Mouse (Mus musculus) testis, postnatal 10 days (tissue): Measurements from ENCODE around the gene Asap2.

Experiments used
- DNase-seq: peaks from one replicate; pipeline ENCODE4 v3.0.0; 2021; ENCODE audit warnings: low spot score

Gene Asap2

GRCm38 (mm10) chr12:21209273-21209672 is 219.0 kb downstream of the Asap2 start:
- no peak for DNase-seq

GRCm38 (mm10) chr12:21212876-21213275 is 222.6 kb downstream of the Asap2 start:
- DNase-seq: no peak

DNA sequence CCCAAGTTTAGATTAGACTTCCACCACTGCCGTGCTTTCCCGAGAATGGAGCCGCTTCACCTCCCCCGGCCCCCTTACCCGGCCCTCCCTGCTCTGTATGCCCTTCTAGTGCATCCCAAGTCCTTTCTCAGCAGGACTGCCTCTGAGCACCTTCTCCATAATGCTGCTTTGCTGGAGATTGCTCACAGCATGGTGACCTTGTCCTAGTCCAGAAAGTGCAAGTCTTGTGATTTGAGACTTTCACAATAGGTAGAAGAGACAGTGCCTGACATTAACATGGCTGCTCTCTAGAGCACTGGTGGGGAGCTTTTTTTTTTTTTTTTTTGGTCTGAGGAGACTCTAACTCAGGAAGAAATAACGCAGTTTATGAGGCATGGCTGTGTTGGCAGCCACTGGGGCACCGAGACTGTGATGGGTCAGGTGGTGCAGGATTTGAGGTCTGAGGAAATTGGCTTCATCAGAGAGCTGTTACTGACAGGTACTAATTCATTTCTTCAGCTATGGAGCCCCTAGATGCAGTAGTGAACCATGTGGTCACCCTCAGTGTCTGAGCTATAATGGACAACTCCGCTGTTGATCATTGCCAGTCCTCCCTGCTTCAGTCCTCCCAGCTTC is 224.4 kb downstream of the Asap2 start:
- no peak for DNase-seq

GRCm38 (mm10) chr12:21217776-21218444 is 227.7 kb downstream of the Asap2 start:
- no peak for DNase-seq

GRCm38 (mm10) chr12:21220596-21220995 is 230.3 kb downstream of the Asap2 start:
- no peak for DNase-seq

DNA sequence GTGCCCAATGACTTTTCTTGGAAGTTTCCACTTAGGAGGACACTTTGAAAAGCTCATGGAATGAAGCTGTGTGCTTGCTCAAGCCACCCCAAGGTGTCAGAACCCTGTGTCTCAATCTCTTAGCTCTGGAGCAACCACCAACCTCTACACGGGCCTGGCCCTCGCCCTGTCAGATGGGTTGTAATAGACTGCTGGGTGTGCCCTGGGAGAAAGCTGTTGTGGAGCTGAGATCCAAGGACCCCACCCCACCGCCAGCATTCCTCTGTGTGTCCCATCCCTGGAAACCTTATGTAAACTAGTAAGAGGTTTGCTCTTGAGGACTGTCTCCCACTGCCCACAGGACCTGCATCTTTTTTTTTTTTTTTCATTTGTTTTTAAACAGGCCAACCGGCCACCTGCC is 233.7 kb downstream of the Asap2 start:
- no peak for DNase-seq

- no peak for DNase-seq
Measured at GRCm38 (mm10) chr12:21225358-21225757, 235.1 kb downstream of the Asap2 start.

- no peak for DNase-seq
Measured at GRCm38 (mm10) chr12:21226316-21226715, 236.1 kb downstream of the Asap2 start.

GRCm38 (mm10) chr12:21227076-21227980 is 237.1 kb downstream of the Asap2 start:
- peak; percentile 61 for DNase-seq

DNA sequence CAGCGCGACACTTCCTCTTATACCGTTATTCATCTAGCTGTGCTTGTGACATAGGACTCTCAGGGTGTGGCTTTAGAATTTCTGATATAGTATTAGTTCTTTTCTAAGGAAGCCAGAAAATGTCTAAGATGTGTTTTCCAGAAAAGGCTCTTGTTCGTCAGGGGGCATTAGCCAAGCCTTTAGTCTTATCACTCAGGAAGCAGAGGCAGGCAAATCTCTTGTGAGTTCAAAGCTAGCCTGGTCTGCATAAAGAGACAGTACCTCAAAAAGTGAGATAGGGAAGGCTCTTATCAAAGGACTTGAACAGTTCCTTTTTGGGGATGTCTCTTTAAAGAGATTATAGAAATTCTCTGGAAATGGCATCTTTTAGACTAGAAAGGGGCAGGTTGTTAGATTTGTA is 238.4 kb downstream of the Asap2 start:
- DNase-seq: no peak

DNA sequence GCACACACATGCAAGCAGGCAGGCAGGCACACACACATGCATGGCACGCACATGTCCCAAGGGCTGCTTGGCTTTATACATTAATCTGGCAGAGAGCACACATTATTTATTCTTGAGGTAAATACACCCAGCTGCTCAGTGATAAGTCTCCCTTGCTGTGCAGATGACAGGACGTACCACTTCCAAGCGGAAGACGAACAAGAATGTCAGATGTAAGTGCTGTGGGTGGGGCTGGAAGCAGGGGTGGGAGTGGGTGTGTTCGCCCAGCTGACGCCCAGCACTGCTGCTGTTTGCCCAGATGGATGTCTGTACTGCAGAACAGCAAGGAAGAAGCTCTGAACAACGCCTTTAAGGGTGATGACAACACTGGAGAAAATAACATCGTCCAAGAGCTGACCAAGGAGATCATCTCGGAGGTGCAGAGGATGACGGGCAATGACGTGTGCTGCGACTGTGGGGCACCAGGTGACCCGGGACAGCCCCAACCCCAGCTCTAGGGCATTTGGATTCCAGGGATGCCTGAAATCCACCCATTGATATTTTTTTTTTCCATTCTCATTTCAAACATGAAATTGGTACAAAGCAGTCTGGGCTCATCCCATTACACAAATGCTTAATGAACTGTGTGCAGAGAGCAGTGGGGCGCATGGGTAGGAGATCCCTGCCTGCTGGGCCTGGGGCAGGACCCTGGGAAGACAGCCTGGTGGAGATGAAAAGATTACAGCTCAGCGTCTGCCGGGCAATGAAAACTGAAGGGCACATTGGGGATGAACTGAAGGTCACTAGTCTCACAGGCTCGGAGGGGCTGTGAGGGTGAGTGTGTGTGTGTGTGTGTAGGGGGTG is 239.0 kb downstream of the Asap2 start:
- no peak for DNase-seq

DNA sequence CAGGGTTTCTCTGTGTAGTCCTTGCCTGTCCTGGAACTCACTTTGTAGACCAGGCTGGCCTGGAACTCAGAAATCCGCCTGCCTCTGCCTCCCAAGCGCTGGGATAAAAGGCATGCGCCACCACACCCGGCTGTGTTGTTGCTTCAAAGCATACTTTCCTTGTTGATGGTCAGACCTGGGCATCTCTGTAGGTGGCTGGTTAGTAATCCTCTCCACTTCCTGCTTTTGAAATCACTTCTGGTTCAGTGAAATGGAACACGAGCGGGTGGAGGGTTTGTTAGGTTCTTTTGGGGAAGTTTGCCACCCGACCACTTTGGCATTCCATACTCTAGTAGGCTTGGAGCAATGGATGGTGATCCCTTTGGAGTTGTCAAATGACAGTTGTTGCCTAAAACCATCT is 243.5 kb downstream of the Asap2 start:
- DNase-seq: no peak

DNA sequence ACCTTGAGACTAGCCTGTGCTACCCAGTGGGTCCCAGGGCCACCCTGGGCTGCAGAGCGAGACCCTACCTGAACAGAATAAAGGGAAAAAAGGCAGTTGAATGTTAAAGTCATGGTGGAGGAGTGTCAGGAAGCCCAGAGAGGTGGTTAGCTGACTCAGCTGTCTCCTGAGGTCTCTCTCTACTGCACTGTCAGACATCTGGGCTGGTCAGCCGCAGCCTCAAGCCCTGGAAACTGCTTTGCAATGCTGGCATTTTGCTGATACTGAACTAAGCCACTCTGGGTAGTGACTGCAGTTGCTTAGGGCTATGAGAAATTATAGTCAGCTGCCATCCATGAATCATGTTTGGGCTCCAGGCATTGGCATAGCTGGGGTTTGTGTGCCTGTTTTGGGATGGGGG is 244.3 kb downstream of the Asap2 start:
- no peak for DNase-seq

GRCm38 (mm10) chr12:21241965-21242364 is 251.7 kb downstream of the Asap2 start:
- no peak for DNase-seq

- no peak for DNase-seq
Measured at GRCm38 (mm10) chr12:21244375-21244960, 254.2 kb downstream of the Asap2 start.

- no peak for DNase-seq
Measured at GRCm38 (mm10) chr12:21247711-21248392, 257.6 kb downstream of the Asap2 start.

- no peak for DNase-seq
Measured at GRCm38 (mm10) chr12:21260494-21261256, 270.4 kb downstream of the Asap2 start.

DNA sequence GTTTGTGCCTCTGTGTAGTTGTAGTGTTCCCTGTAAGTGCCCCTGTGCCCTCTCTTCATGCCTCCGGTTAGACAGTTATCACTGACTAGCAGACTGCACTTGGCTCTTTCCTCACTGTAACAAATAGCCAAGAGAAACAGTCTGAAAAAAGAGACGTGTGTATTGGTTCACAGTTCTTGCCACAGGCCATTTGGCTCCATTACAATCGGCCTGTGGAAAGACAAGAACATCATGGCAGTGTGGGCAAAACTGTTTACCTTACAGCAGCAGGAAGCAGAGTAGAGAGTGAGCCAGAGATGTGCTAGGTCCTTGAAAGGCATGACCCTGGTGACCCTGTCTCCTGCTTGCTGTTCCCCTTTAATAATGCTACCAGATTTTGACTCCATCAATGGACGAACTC is 271.3 kb downstream of the Asap2 start:
- no peak for DNase-seq

- no peak for DNase-seq
Measured at GRCm38 (mm10) chr12:21263256-21263655, 273.0 kb downstream of the Asap2 start.

DNA sequence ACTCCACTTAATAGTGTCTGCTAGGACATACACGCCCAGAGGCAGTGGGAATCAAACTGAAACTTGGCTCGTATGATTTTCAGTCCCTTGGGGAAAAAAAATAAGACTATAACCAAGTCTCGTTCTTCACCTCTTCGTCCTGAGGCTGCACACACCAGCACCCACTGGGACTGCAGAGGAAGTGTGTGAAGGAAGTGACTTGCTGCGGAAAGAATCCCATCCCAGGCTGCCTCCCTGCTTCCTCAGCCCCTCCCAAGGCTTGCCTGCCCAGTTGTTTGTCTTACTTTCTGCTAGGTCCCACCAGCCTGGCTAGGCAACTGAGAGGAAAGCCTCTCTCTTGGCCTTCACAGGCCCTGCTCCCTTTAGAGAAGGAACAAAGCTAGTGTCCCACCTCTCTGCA is 274.0 kb downstream of the Asap2 start:
- DNase-seq: no peak
